Mouse (Mus musculus) ovary, postnatal 36 days (tissue): Measurements from ENCODE around the gene Dcun1d3.

Experiments used
- DNase-seq: peaks from one replicate; pipeline ENCODE4 v3.0.0; 2022; ENCODE audit warnings: low spot score, mixed read lengths

Gene Dcun1d3

DNA sequence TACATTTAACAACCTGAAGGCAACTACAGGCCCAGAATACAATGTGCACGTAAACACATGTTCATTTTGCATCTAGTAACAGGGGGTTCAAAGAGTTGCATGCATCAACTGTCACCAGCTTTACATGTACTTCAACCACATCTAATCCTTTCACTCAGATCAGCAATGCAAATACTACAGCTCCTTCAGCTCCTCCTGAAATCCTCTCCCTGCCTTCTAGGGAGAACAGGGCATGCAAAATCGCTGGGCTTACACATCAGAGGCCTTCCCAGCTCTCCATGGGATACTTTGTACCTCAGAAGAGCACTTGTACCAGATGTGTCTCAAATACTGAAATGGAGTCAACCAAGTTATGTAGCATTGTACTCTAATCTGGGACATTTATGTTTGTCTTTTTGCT lies 23.0 kb downstream of the Dcun1d3 start:
- DNase-seq, result no peak

DNA sequence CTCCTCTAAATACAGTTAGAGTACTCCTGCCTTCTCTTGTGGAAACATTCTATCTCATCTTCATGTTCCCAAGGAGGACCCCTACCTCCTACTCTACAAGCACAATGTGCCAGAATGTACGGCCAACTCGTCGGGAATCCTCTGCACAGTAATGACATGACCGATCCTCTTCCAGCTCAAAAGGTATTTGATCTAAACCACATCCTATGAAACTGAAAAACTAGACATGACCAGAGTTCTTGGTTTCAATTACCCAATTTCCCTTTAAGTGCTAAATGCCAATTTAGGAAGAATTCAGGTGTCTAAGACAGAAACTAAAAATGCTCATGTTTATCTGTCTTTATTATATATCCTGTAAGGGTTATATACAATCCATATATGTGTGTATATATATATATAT lies 23.9 kb downstream of the Dcun1d3 start:
- DNase-seq, result no peak

DNA sequence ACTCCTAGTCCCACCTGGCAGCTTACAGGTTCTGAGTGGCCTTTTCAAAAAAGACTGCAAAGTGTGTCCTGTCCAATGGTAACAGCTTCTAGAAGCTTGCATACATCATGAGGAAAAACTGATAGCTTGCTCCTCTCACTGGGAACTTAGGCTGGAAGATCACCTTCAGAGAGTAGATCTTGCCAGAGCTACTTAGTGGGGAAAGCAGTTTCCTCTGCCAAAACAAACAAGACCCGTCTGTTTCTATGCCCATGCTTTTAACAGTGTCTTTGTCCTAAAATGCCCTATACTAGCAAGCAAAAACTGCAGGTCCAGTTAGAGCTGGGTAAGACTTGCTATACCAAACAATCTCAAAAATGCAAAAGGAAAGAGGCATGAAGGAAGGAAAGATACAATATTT lies 30.0 kb downstream of the Dcun1d3 start:
- DNase-seq, result no peak

DNA sequence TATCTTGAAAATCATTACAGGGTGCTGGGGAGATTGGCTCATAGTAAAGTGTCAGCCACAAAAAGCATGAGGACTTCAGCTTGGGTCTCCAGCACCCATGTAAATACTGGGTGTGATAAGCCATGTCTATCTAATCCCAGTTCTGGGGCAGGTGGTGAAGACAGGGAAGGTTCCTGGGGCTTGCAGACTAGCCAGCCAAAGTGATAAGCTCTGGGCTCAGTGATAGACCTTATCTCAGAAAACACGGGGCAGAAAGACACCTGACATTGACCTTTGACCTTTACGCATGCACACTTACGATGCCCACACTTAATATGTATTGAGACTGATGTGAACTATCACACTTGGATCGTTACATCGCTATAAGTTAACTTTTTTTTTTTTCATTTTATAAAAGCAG lies 31.6 kb downstream of the Dcun1d3 start:
- DNase-seq, result no peak

DNA sequence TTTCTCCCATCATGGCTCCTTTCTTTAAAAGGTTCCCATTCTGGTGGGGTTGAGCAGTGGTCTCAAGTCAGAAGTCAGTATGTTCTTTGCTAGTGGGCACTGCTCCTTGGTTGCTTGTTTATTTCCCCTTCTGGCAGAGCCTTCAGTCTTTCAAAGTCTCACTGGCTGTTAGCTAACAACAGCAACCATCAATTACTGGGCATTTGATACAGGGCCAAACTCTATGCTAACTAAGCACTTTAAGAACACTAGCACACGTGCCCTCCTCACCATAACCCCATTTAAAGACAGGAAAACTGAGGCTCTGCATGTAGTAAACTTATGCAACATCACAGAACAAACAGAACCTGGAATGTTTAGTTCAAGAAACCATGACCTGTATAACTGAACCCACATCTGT lies 33.9 kb downstream of the Dcun1d3 start:
- no peak for DNase-seq

DNA sequence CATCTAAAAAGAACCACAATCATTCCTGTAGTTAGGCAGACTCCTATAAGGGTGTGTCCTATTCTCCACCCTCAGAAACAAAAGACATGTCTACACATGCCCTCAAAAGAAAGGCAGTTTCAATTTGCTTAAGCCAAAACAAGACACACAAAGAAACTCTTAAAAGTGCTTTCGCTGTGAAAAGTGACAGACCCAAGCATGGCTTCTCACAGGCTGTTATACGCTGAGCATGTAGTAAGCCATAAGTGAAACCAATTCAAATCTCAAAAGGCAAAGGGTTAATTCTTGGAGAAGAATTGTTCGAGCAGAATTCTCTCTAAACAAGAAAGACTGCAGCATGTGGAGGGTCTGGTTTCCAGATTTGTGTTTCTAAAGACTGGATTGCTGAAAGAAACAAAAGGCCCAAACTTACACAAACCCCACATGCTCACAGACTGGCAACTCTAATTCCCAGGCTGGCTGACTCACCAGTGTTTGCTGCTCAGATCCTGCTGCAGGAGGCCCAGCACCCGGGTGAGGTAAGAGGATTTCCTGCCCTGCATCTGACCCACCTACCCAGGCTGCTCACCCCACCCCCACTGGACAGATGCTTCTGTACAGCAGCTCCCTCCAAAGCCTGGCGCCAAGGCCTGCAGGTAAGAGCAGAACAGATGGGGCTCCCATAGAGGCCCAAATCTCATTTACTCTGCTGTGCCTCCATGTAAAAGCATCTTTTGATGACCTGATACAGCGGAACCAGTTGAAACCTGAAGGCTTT lies 34.6 kb downstream of the Dcun1d3 start:
- DNase-seq, result no peak

DNA sequence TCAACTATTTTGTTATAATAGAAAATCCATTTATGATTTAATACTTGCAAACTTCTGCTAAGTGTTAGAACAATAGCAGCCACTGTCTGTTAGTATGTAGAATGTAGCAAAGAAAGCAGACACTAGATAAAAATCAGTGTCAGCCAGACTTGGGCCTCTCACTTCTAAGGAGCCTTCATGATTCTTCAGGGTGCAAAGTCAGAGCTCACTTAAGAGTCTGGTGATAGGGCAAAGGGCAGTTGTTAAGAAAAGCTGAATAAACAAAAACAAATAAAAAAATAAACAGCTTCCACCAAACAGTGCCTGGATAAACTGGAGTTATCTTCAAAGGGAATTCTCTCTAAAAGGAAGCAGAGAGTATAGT lies 35.1 kb downstream of the Dcun1d3 start:
- no peak for DNase-seq

DNA sequence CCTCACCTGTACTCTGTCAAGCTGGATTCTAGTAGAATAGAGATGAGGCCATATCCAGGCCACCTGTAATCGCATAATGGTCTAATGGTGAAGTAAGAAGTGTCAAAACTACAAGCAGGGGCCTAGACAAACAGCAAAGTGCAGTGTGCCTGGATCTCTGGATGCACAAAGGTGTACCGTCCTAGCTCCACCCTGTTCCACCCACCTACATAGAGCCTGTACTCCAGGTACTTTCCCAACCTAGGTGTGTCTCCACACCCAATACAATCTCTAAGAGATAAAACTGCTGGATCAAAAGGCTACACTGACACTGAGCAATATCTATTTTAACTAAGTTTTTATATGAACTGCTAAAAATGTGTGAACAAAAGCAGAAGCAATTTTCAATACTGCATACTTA lies 35.5 kb downstream of the Dcun1d3 start:
- no peak for DNase-seq

DNA sequence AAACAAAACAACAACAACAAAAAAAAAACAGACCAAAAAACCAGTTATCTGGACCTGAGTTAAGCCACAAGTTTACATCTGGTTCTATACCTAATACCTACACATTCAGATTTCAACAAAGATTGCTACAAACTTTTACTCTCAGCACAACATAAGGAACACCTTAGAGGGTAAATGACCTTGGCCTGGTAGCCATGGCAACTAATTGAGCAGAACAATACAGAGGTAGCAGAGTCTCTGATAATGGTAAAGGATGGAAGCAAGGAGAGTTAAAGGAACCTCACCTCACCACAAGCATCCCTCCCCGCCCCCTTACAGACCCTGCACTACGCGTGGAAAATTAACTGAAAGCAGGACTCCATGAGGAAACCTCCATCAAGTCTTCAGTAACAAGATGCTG lies 36.0 kb downstream of the Dcun1d3 start:
- no peak for DNase-seq

DNA sequence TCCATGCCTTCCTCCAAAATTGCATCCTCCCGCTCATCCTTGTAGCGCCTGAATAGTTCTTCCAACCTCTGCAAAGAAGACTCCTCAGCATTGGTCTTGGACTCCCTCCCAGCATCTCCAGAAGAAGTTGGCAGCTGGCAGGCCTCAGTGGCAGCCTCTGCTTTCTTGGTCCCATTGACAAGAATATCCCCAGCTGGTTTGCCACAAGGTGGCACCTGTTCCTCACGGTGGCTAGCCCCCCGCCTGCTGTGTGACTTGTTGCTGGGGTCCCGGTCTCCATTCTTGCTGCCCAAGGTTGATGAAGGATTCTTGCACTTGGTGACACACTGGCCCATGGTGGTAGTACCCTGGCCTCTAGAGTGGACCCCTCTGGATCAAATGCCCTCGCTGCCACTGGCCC lies 36.6 kb downstream of the Dcun1d3 start:
- DNase-seq, result no peak

DNA sequence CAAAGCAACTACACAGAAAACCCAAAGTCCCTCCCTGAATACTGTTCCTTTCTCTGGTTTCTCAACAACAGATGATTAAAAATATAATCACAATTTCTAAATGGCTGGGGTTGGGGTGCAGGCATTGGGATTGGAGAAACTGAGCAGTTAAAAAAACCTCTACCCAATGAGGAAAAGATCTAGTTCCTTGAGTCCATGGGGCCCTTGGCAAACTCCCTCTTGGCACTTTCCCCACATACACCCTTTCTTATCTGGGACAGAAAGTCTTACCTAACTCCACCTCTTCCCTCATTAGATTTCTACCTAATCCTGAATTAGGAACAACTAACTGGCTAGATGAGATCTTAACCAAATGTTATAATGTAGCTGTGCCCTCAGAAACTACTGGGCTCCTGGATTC lies 41.1 kb downstream of the Dcun1d3 start:
- DNase-seq, result no peak

DNA sequence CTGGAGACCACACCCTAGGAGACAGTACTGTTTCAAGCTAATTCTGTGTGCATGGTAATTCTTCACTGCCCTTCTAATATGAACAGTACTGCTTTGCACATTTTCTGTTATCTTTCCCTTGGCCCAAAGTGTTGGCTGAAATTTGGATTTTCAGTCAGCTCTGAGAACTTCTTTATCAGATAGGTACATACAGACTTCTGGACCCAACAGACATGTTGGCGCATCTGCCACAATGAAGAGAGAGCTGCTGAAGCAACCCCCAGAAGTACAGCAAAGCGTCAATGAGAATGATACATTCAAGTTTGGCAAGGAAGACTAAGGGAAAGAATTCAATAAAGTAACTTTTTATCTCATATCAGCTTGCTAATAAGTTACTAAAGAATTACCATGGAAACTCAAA lies 41.7 kb downstream of the Dcun1d3 start:
- no peak for DNase-seq

DNA sequence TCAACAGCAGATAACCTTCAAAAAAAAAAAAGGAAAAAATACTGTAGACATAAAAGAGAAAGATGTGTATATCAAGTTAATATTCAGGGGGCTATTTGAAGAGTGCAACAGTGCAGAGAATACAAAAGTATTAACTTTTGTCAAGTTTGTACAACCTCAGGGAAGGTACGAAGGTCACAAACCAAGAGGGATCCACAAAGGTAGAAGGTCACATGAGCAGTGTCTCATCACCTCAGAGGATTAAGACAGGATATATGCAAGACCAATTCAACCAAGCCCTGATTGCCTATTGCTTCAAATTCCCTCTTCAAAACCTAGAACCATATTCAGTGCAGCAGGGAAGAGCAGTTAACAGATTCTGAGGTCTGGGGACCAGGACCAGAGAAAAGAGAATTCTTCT lies 42.9 kb downstream of the Dcun1d3 start:
- no peak for DNase-seq

DNA sequence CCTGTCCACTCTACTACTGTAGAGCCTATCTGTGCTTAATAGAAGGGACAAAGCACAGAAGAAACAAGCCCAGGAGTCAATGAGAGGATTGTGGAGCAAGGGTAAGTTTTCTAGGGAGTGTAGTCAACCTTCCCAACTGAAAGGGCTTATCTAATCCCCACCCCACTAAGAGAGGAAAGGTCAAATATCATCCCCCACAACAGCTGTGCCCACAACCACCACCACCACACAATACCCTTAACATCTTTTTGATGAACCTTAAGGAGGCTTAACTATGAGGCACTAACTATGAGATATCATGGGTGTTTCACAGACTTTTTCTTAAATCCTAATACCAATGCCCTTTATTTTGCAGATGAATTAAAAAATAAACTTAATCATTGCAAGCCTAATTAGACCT lies 43.6 kb downstream of the Dcun1d3 start:
- no peak for DNase-seq

DNA sequence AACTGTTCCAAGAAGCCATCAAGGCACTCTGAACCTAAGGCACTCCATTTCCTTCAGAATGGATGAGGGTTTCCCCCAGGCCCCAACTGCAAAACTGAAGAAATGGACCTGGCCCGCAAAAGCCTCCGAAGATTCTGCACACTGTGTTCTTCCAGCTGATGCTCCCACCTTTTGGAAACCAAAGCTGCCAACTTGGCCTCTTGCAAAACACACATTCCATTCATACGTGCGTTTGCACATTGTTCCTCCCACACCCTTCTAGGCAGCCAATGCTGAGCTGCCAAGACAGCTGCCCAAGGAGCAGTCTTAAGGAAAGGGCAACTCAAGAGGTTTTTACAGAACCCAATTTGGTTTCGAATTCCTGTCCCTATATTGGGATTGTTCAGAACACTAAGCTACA lies 45.4 kb downstream of the Dcun1d3 start:
- DNase-seq, result peak; percentile 23

DNA sequence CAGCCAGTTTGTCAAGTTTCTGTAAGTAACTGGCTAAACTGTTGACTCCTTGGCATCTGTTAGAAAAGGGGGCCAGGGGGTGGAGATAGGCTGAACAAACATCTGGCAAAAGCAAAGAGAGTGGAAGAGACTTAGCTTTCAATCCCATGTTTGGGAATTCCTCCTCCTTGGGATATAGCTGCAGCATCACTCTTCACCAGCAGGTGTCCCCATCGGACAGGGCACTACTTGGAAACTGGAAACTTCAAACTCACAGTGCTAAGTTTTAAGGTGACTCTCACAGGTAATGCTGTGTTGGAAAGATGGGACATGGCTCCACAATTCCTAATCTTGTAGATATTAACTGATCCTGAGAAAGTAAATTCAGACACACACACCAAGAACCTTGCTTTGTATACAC lies 47.0 kb downstream of the Dcun1d3 start:
- DNase-seq, result peak; percentile 51

DNA sequence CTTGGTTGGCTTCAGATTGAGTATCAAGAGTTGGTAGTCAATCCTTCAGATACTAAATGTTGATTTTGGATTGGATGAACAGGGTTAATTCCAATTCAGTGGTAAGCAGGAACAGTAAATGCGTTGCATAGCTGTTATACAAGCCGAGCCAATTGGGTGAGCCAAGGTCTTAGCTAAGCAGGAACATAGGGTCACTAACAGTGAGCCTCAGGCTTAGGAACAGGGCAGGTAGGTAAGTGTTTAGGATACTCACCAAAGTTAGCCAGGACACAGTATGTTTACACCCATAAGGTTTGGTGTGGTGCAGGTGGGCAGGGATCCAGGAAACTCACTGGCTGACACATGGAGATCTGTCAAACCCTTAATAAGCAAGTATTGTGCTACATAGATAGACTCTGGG lies 48.7 kb downstream of the Dcun1d3 start:
- DNase-seq, result no peak

DNA sequence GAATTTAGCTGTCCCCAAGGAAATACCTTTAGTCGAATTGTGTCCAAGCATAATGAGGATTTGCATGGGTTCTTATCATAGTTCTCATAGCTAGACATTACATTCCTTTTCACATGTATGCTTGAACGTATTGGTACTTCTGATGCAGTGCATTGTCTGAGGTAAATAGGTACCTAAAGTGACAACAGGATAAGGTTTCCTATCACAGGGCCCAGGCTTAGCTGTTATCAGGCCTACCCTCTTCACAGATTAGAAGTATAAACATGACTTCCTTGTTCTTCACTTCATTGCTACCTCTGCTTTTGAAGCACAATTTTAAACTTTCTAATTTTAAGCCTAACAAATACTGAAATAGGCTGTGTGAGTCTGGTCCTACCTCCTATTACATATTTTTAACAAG lies 50.6 kb downstream of the Dcun1d3 start:
- DNase-seq, result no peak

DNA sequence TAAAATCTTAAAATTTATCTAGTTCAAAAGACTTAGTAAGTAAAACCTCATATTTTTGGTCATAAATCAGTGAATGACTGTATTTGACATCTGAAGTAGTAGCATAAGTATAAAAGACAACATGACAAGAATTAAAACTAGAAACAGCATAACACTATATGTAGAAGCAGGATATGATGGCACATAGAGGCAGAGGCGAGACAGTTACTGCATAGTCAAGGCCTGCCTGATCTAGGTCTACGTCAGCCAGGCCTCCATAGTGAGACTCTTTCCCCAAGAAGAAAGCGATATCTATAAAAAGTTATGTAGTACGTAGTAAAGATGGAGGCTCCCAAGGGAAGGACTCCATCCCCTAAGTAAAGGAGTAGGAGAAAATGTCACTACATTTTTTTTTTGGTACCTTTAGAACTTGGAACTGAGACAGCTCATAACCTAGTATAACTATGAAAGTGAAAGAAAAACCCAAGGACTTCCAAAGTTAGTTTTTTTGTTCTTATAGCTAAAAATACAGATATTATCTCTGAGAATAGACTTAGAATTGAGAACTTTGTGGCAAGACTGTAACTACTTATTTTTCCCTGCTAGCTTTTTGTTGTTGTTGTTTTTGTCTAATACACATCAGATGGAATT lies 54.2 kb downstream of the Dcun1d3 start:
- DNase-seq, result no peak

DNA sequence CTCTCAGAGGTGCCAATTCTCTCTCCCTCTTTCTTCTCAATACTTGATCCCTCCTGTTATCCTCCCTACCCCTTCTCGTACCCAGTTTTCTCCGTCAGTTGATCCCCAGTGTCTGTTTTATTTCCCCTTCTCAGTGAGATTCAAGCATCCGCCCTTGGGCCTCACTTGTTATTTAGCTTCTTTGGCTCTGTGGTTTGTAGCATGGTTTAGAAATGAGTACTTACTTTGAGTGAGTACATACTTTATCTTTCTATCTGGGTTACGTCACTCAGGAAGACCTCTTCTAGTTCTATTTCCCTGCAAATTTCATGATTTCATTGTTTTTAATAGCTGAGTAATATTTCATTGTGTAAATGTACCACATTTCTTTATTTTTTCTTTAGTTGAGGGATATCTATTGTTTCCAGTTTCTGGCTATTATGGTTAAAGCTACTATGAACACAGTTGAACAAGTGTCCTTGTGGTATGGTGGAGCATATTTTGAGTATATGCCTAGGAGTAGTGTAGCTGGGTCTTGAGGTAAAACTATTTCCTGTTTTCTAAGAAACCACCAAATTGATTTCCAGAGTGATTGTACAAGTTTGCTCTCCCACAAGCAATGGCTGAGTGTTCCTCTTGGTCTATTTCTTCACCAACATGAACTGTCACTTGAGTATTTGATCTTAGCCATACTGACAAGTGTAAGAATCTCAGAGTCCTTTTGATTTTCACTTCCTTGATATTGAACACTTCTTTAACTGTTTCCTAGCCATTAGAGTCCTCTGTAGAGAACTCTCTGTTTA lies 59.9 kb downstream of the Dcun1d3 start:
- no peak for DNase-seq

DNA sequence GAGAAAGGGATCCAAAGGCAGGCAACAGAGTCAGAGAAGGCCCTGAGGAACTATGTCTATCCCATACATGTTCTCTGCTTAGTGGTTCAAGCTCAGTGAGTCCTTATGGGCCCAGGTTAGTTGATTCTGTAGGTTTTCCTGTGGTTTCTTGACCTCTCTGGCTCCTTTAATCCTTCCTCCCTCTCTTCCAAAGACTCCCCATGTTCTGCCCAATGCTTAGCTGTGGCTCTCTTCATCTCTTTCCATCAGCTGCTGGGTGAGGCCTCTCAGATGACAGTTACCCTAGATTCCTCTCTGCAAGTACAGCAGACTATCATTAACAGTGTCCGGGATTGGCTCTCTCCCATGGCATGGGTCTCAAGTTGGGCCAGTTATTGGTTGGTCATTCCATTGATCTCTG lies 60.7 kb downstream of the Dcun1d3 start:
- DNase-seq, result no peak

DNA sequence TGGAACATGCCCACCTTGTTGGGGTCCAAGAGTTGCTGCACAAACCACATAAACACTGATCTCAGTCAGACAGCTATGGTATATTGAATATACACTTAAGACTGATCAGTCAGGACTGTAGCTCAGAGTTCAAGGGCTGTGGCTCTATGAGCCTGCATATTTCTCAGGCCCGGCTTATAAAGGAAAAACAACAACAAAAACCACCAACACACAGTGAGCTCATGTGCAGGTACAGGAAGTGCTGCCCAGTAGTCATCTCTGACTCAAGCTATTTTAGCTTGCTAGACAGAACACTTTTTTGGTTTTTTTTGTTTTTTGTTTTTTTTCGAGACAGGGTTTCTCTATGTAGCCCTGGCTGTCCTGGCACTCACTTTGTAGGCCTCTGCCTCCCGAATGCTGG lies 87.4 kb downstream of the Dcun1d3 start:
- no peak for DNase-seq

DNA sequence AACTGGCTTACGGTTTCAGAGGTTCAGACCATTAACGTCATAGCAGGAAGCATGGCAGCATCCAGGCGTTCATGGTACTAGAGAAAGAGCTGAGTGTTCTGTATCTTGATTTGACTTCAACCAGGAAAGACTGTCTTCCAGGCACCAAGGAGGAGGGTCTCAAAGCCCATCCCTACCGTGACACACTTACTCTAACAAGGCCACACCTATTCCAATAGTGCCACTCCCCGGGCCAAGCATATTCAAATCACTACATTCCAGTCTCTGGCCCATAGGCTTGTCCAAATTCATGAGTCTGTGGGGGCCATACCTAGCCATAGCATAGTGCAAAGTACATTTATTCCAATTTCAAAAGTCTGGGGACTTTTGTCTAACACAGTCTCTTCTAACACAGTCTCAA lies 88.7 kb downstream of the Dcun1d3 start:
- DNase-seq, result no peak
